Mouse (Mus musculus) kidney, postnatal 0 days (tissue): ENCODE results near the gene Prodh2. TPM values are rescaled to one million over a fixed set of nuclear protein-coding genes. Genes with fewer than 3 reads are reported as not detected.

ENCODE experiments used
- ATAC-seq: fragments of 200-750 bp; cut with Nextera tagmentation; replicated peaks from 2 replicates; pipeline ENCODE4 v1.8.0; 2017; ENCODE audit warnings: low read depth, moderate number of reproducible peaks, moderate TSS enrichment, moderate library complexity; ENCODE audit not compliant: low FRiP score
- DNase-seq: peaks from one replicate; pipeline ENCODE4 v3.0.0-alpha.2; 2016; ENCODE audit warnings: low spot score
- H3K27ac ChIP-seq: fragments of 300-500 bp; sonication (generic); 2 replicates; pipeline ENCODE4 v1.5.1; 2014; ENCODE audit warnings: mild to moderate bottlenecking
- H3K27me3 ChIP-seq: fragments of 300-500 bp; sonication (generic); 2 replicates; pipeline ENCODE4 v1.6.1; 2014; ENCODE audit warnings: low read length, mixed read lengths; ENCODE audit not compliant: insufficient read depth
- H3K36me3 ChIP-seq: fragments of 300-500 bp; sonication (generic); 2 replicates; pipeline ENCODE4 v1.6.1; 2014; ENCODE audit warnings: low read length, mixed read lengths; ENCODE audit not compliant: insufficient read depth
- H3K4me1 ChIP-seq: fragments of 300-500 bp; sonication (generic); replicated peaks from 2 replicates; pipeline ENCODE4 v1.6.1; 2014; ENCODE audit warnings: antibody characterized with exemption, low read length, mixed read lengths; ENCODE audit not compliant: insufficient read depth
- H3K4me2 ChIP-seq: fragments of 300-500 bp; sonication (generic); 2 replicates; pipeline ENCODE4 v1.6.1; 2014; ENCODE audit warnings: mild to moderate bottlenecking, low read length, moderate library complexity, mixed read lengths
- H3K4me3 ChIP-seq: fragments of 300-500 bp; sonication (generic); replicated peaks from 2 replicates; pipeline ENCODE4 v1.5.1; 2014; ENCODE audit warnings: low read depth, low read length
- H3K9ac ChIP-seq: fragments of 300-500 bp; sonication (generic); 2 replicates; pipeline ENCODE4 v1.6.1; 2014; ENCODE audit warnings: low read depth, low read length
- H3K9me3 ChIP-seq: fragments of 300-500 bp; sonication (generic); replicated peaks from 2 replicates; pipeline ENCODE4 v1.6.1; 2016; ENCODE audit warnings: low read length, inconsistent platforms, mixed read lengths
- CTCF ChIP-seq: IDR thresholded peaks from 2 replicates; pipeline ENCODE4 v1.5.1; 2016; ENCODE audit warnings: antibody characterized with exemption, low read depth, mild to moderate bottlenecking, moderate library complexity
- WGBS: fragments of 180-500 bp; shearing (Covaris S2); extraction: QIAGEN DNeasy Blood & Tissue Kit; methylation state at CpG from one replicate; pipeline ENCODE4 v1.1.7; 2014; 5-methylcytosine and 5-hydroxymethylcytosine counted together
- microRNA-seq: library from miRNA; unstranded; fragments of <30 nt; microRNA quantifications from one replicate; pipeline ENCODE4, GENCODE M21; 2016
- polyA plus RNA-seq: library from polyadenylated mRNA; unstranded; fragments of >200 nt; fragmentation: Nextera tagmentation; extraction: Ambion mirVana; gene quantifications from 2 replicates; pipeline ENCODE4 v1.2.1, GENCODE M21; 2015

Prodh2 gene
- polyA plus RNA-seq, 1 experiment from 2014 or later: 22.9 TPM

DNA sequence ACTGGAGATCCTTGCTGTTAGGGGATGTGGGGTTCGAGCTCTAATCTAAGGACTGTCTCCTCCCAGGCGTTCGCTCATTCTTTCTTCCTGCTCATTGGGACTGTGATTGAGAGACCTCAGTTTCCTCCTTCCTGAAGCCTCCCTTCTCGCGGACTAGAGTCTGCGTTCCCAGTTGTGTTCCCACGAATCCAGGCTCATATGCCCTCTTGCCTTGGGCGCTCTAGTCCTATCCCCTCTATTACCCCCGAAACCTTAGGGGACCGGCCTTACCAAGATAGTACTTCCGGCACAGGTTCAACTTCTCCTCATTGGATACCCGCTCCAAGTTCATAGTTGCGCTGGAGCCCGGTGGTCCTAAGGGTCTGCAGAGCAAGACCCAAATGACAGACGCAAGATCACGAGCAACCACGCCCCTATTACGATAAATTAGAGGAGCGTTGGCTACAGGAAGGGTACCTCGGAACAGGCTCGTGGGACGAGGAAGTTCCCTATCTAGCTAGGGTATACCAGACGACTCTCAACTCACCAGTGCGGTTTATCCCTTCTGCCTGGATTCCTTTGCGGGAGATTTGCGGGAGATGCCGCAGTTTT, 69.2 kb downstream of the Prodh2 start:
- peak; percentile 21 for DNase-seq
- Histone ChIP-seq H3K27me3 (no peaks in the 10 kb centered on the region), H3K9ac (peak overlapping the region; percentile 65), H3K4me1 (peaks cover 9% of the 10 kb centered on the region), H3K27ac (peak overlapping the region; percentile 97), H3K4me3 (peak overlapping the region; percentile 86), H3K9me3 (no peaks in the 10 kb centered on the region), H3K4me2 (peak overlapping the region; percentile 82), H3K36me3 (peaks cover 10% of the 10 kb centered on the region; the same call in 1 of the 2 replicates)
- WGBS: 1% methylated on average over 27 of the region's 27 CpGs
- TF ChIP-seq CTCF: no peak
- no peak for ATAC-seq

Small RNA genes within 50 kb of the gene (microRNA-seq; reads per million reads assigned to microRNA genes)
- gene Gm38670: 2.4 reads per million, percentile 4 among the genes with 10 or more reads in this experiment

Other genes starting within 250 kb of the Prodh2 start
- gene Thap8, start 213.5 kb upstream of the Prodh2 start, polyA plus RNA-seq: 0.11 and 0.27 TPM in 2 replicates
- gene Wdr62, start 213.2 kb upstream of the Prodh2 start, polyA plus RNA-seq: 2.7 and 3.4 TPM in 2 replicates
- 22.7 and 23.3 TPM in 2 replicates for gene Clip3, start 201.9 kb upstream of the Prodh2 start, polyA plus RNA-seq
- gene Alkbh6, start 184.9 kb upstream of the Prodh2 start, polyA plus RNA-seq: 95.3 and 101 TPM in 2 replicates
- gene Syne4, start 178.8 kb upstream of the Prodh2 start, polyA plus RNA-seq: 79.0 and 88.4 TPM in 2 replicates
- gene E130208F15Rik, start 171.9 kb upstream of the Prodh2 start, polyA plus RNA-seq: not detected in 2 replicates
- 32.0 and 35.1 TPM in 2 replicates for gene Sdhaf1, start 169.7 kb upstream of the Prodh2 start, polyA plus RNA-seq
- 9.3 and 9.5 TPM in 2 replicates for gene Lrfn3, start 130.8 kb upstream of the Prodh2 start, polyA plus RNA-seq
- 41.9 and 47.3 TPM in 2 replicates for gene Tyrobp, start 79.9 kb upstream of the Prodh2 start, polyA plus RNA-seq
- gene Hcst, start 73.8 kb upstream of the Prodh2 start, polyA plus RNA-seq: 2.1 and 3.4 TPM in 2 replicates
- gene Nfkbid, start 71.9 kb upstream of the Prodh2 start, polyA plus RNA-seq: 1.1 and 1.2 TPM in 2 replicates
- 24.1 and 25.4 TPM in 2 replicates for gene Aplp1, start 48.1 kb upstream of the Prodh2 start, polyA plus RNA-seq
- 0.65 and 1.5 TPM in 2 replicates for gene Kirrel2, start 35.9 kb upstream of the Prodh2 start, polyA plus RNA-seq
- 3.8 and 4.3 TPM in 2 replicates for gene Nphs1, start 35.3 kb upstream of the Prodh2 start, polyA plus RNA-seq
- gene Arhgap33, start 41.4 kb downstream of the Prodh2 start, polyA plus RNA-seq: 4.2 TPM in 2 replicates
- 15.8 and 17.7 TPM in 2 replicates for gene Hspb6, start 58.6 kb downstream of the Prodh2 start, polyA plus RNA-seq
- 5.2 and 5.6 TPM in 2 replicates for gene Proser3, start 58.7 kb downstream of the Prodh2 start, polyA plus RNA-seq
- 37.6 and 40.8 TPM in 2 replicates for gene Lin37, start 66.2 kb downstream of the Prodh2 start, polyA plus RNA-seq
- 100 and 102 TPM in 2 replicates for gene U2af1l4, start 69.7 kb downstream of the Prodh2 start, polyA plus RNA-seq
- 5.0 and 7.7 TPM in 2 replicates for gene Gm49396, start 69.7 kb downstream of the Prodh2 start, polyA plus RNA-seq
- 190 TPM in 2 replicates for gene Psenen, start 70.0 kb downstream of the Prodh2 start, polyA plus RNA-seq
- gene Igflr1, start 71.8 kb downstream of the Prodh2 start, polyA plus RNA-seq: 2.4 and 2.5 TPM in 2 replicates
- 4.9 and 5.9 TPM in 2 replicates for gene Kmt2b, start 95.1 kb downstream of the Prodh2 start, polyA plus RNA-seq
- 0.92 and 1.6 TPM in 2 replicates for gene Zbtb32, start 105.3 kb downstream of the Prodh2 start, polyA plus RNA-seq
- 35.5 and 48.6 TPM in 2 replicates for gene Upk1a, start 119.2 kb downstream of the Prodh2 start, polyA plus RNA-seq
- gene Cox6b1, start 132.5 kb downstream of the Prodh2 start, polyA plus RNA-seq: 1,603 and 1,723 TPM in 2 replicates
- gene Etv2, start 142.2 kb downstream of the Prodh2 start, polyA plus RNA-seq: not detected in 2 replicates
- 110 and 112 TPM in 2 replicates for gene Rbm42, start 156.7 kb downstream of the Prodh2 start, polyA plus RNA-seq
- gene Haus5, start 171.4 kb downstream of the Prodh2 start, polyA plus RNA-seq: 25.2 and 28.8 TPM in 2 replicates
- gene Pmis2, start 178.0 kb downstream of the Prodh2 start, polyA plus RNA-seq: not detected in 2 replicates
- gene 2200002J24Rik, start 205.3 kb downstream of the Prodh2 start, polyA plus RNA-seq: 2.0 and 2.5 TPM in 2 replicates
- 4.6 and 5.0 TPM in 2 replicates for gene Atp4a, start 218.6 kb downstream of the Prodh2 start, polyA plus RNA-seq
- 320 and 325 TPM in 2 replicates for gene Tmem147, start 235.9 kb downstream of the Prodh2 start, polyA plus RNA-seq